Mouse (Mus musculus) intestine, embryonic 15.5 days (tissue): ENCODE measurements around the gene Zbtb32. TPM values are rescaled to one million over a fixed set of nuclear protein-coding genes. Genes with fewer than 3 reads are reported as not detected.

Experiments used
- ATAC-seq: fragments of 200-750 bp; cut with Nextera tagmentation; 2 replicates; pipeline ENCODE4 v1.8.0; 2017; ENCODE audit warnings: moderate TSS enrichment, moderate library complexity
- H3K27ac ChIP-seq: fragments of 300-500 bp; sonication (generic); 2 replicates; pipeline ENCODE4 v1.5.1; 2015; ENCODE audit warnings: mild to moderate bottlenecking, inconsistent platforms
- H3K27me3 ChIP-seq: fragments of 300-500 bp; sonication (generic); replicated peaks from 2 replicates; pipeline ENCODE4 v1.6.1; 2015; ENCODE audit warnings: inconsistent platforms
- H3K36me3 ChIP-seq: fragments of 300-500 bp; sonication (generic); 2 replicates; pipeline ENCODE4 v1.6.1; 2015; ENCODE audit warnings: inconsistent platforms
- H3K4me1 ChIP-seq: fragments of 300-500 bp; sonication (generic); replicated peaks from 2 replicates; pipeline ENCODE4 v1.6.1; 2015; ENCODE audit warnings: inconsistent platforms
- H3K4me2 ChIP-seq: fragments of 300-500 bp; sonication (generic); replicated peaks from 2 replicates; pipeline ENCODE4 v1.6.1; 2015; ENCODE audit warnings: mild to moderate bottlenecking, inconsistent platforms
- H3K4me3 ChIP-seq: fragments of 300-500 bp; sonication (generic); replicated peaks from 2 replicates; pipeline ENCODE4 v1.5.1; 2015; ENCODE audit warnings: inconsistent platforms
- H3K9ac ChIP-seq: fragments of 300-500 bp; sonication (generic); 2 replicates; pipeline ENCODE4 v1.6.1; 2015; ENCODE audit warnings: inconsistent platforms
- H3K9me3 ChIP-seq: fragments of 300-500 bp; sonication (generic); 2 replicates; pipeline ENCODE4 v1.6.1; 2016; ENCODE audit warnings: inconsistent platforms
- WGBS: fragments of 180-500 bp; shearing (Covaris S2); methylation state at CpG from one replicate; pipeline ENCODE4 v1.1.7; 2015; 5-methylcytosine and 5-hydroxymethylcytosine counted together
- polyA plus RNA-seq: library from polyadenylated mRNA; unstranded; fragments of >200 nt; fragmentation: Nextera tagmentation; extraction: Ambion mirVana; gene quantifications from 2 replicates; pipeline ENCODE4 v1.2.1, GENCODE M21; 2015

Gene Zbtb32
- polyA plus RNA-seq, 1 experiment from 2014 or later: 0.87 TPM

GRCm38 (mm10) chr7:30549880-30550279, 48.8 kb downstream of the Zbtb32 start:
- Histone ChIP-seq H3K9me3 (no peaks in the 10 kb centered on the region), H3K4me3 (no peak overlapping the region), H3K4me2 (no peak overlapping the region), H3K4me1 (peaks cover 12% of the 10 kb centered on the region), H3K27ac (no peak overlapping the region), H3K9ac (no peak overlapping the region), H3K36me3 (0 out of 2 replicates have a peak, but pooled peaks cover 9% of the 10 kb centered on the region), H3K27me3 (no peaks in the 10 kb centered on the region)
- WGBS: 82% methylated on average over 2 of the region's 2 CpGs
- no peak for ATAC-seq

GRCm38 (mm10) chr7:30544327-30544726, 54.4 kb downstream of the Zbtb32 start:
- H3K4me3 ChIP-seq: no peak overlapping the region
- H3K9ac ChIP-seq: no peak overlapping the region
- ATAC-seq: no peak
- no peak overlapping the region for H3K4me2 ChIP-seq
- H3K4me1 ChIP-seq: no peaks in the 10 kb centered on the region
- WGBS: 88% methylated on average over 2 of the region's 2 CpGs
- no peak overlapping the region for H3K27ac ChIP-seq
- H3K9me3 ChIP-seq: no peaks in the 10 kb centered on the region
- H3K36me3 ChIP-seq: peaks cover 18% of the 10 kb centered on the region
- H3K27me3 ChIP-seq: no peaks in the 10 kb centered on the region

- H3K27me3 ChIP-seq: no peaks in the 10 kb centered on the region
- no peak for ATAC-seq
- no peak overlapping the region for H3K4me3 ChIP-seq
- 89% methylated on average over 7 of the region's 7 CpGs for WGBS
- no peak overlapping the region for H3K9ac ChIP-seq
- peaks cover 12% of the 10 kb centered on the region for H3K36me3 ChIP-seq
- no peaks in the 10 kb centered on the region for H3K4me1 ChIP-seq
- no peak overlapping the region for H3K27ac ChIP-seq
- H3K4me2 ChIP-seq: no peak overlapping the region
- no peaks in the 10 kb centered on the region for H3K9me3 ChIP-seq
Observed at GRCm38 (mm10) chr7:30540572-30540971, 58.1 kb downstream of the Zbtb32 start.

Other genes starting within 250 kb of the Zbtb32 start
- gene Lrfn3, start 236.1 kb downstream of the Zbtb32 start, polyA plus RNA-seq: 2.9 and 3.9 TPM in 2 replicates
- gene Tyrobp, start 185.1 kb downstream of the Zbtb32 start, polyA plus RNA-seq: 49.8 and 63.7 TPM in 2 replicates
- 2.2 and 2.5 TPM in 2 replicates for gene Hcst, start 179.1 kb downstream of the Zbtb32 start, polyA plus RNA-seq
- gene Nfkbid, start 177.2 kb downstream of the Zbtb32 start, polyA plus RNA-seq: 2.1 and 2.4 TPM in 2 replicates
- gene Aplp1, start 153.4 kb downstream of the Zbtb32 start, polyA plus RNA-seq: 39.0 and 40.8 TPM in 2 replicates
- gene Kirrel2, start 141.2 kb downstream of the Zbtb32 start, polyA plus RNA-seq: 2.0 and 3.0 TPM in 2 replicates
- 1.3 and 3.3 TPM in 2 replicates for gene Nphs1, start 140.6 kb downstream of the Zbtb32 start, polyA plus RNA-seq
- 5.0 and 5.2 TPM in 2 replicates for gene Prodh2, start 105.3 kb downstream of the Zbtb32 start, polyA plus RNA-seq
- 7.4 and 7.8 TPM in 2 replicates for gene Arhgap33, start 63.8 kb downstream of the Zbtb32 start, polyA plus RNA-seq
- 37.8 and 41.5 TPM in 2 replicates for gene Hspb6, start 46.7 kb downstream of the Zbtb32 start, polyA plus RNA-seq
- gene Proser3, start 46.6 kb downstream of the Zbtb32 start, polyA plus RNA-seq: 8.7 and 10.0 TPM in 2 replicates
- 46.3 and 48.4 TPM in 2 replicates for gene Lin37, start 39.1 kb downstream of the Zbtb32 start, polyA plus RNA-seq
- gene U2af1l4, start 35.6 kb downstream of the Zbtb32 start, polyA plus RNA-seq: 73.4 and 76.6 TPM in 2 replicates
- 9.0 and 10.3 TPM in 2 replicates for gene Gm49396, start 35.6 kb downstream of the Zbtb32 start, polyA plus RNA-seq
- gene Psenen, start 35.3 kb downstream of the Zbtb32 start, polyA plus RNA-seq: 148 and 151 TPM in 2 replicates
- gene Igflr1, start 33.5 kb downstream of the Zbtb32 start, polyA plus RNA-seq: 2.2 and 2.9 TPM in 2 replicates
- gene Kmt2b, start 10.2 kb downstream of the Zbtb32 start, polyA plus RNA-seq: 6.5 and 7.2 TPM in 2 replicates
- gene Upk1a, start 13.9 kb upstream of the Zbtb32 start, polyA plus RNA-seq: 8.5 and 10.0 TPM in 2 replicates
- gene Cox6b1, start 27.2 kb upstream of the Zbtb32 start, polyA plus RNA-seq: 1,191 and 1,300 TPM in 2 replicates
- gene Etv2, start 36.9 kb upstream of the Zbtb32 start, polyA plus RNA-seq: not detected in 2 replicates
- gene Rbm42, start 51.4 kb upstream of the Zbtb32 start, polyA plus RNA-seq: 102 and 107 TPM in 2 replicates
- gene Haus5, start 66.1 kb upstream of the Zbtb32 start, polyA plus RNA-seq: 38.7 and 40.5 TPM in 2 replicates
- gene Pmis2, start 72.7 kb upstream of the Zbtb32 start, polyA plus RNA-seq: not detected in 2 replicates
- gene 2200002J24Rik, start 100.0 kb upstream of the Zbtb32 start, polyA plus RNA-seq: 3.2 and 4.7 TPM in 2 replicates
- 1.3 and 2.0 TPM in 2 replicates for gene Atp4a, start 113.3 kb upstream of the Zbtb32 start, polyA plus RNA-seq
- 220 and 257 TPM in 2 replicates for gene Tmem147, start 130.6 kb upstream of the Zbtb32 start, polyA plus RNA-seq
- 0.10 and 0.33 TPM in 2 replicates for gene Gapdhs, start 144.8 kb upstream of the Zbtb32 start, polyA plus RNA-seq
- gene Sbsn, start 152.6 kb upstream of the Zbtb32 start, polyA plus RNA-seq: 1.4 TPM in 2 replicates
- gene Dmkn, start 164.8 kb upstream of the Zbtb32 start, polyA plus RNA-seq: 4.6 and 5.3 TPM in 2 replicates
- gene Krtdap, start 189.0 kb upstream of the Zbtb32 start, polyA plus RNA-seq: 1.9 and 2.8 TPM in 2 replicates
- 10.9 and 15.5 TPM in 2 replicates for gene Ffar2, start 224.9 kb upstream of the Zbtb32 start, polyA plus RNA-seq